Comparison of ENCODE assay signal across 21 mouse cellular contexts in genomic region chr3:123644564-123644963, GRCm38 (mm10). TPM values are rescaled to one million over a fixed set of nuclear protein-coding genes. Genes with fewer than 3 reads are reported as not detected.
"Had no signal": no experiment of that assay in that cellular context is flagged by ENCODE, and none has a peak within 500 bp of the region (broad histone marks: within the 10 kb centered on the region; RNA-seq: fewer than 3 reads in every experiment).

No protein-coding gene starts in this region.

- H3K4me2 ChIP-seq: limb, embryonic 12.5 days; limb, embryonic 15.5 days; liver, embryonic 11.5 days; lung, embryonic 14.5 days; midbrain, embryonic 11.5 days; neural tube, embryonic 13.5 days had no signal

- H3K27ac ChIP-seq: kidney, postnatal 0 days; left cerebral cortex, adult 2 months; limb, embryonic 12.5 days; limb, embryonic 15.5 days; liver, embryonic 14.5 days; neural tube, embryonic 13.5 days had no signal

- H3K27me3 ChIP-seq: limb, embryonic 12.5 days; limb, embryonic 15.5 days; megakaryocyte, embryonic 14.5 days; neural tube, embryonic 13.5 days had no signal

- H3K4me1 ChIP-seq: limb, embryonic 12.5 days; limb, embryonic 15.5 days; megakaryocyte, embryonic 14.5 days had no signal

- H3K9me3 ChIP-seq: limb, embryonic 12.5 days; limb, embryonic 15.5 days; neural tube, embryonic 13.5 days had no signal

- H3K4me3 ChIP-seq: left cerebral cortex, adult 2 months; limb, embryonic 12.5 days; limb, embryonic 15.5 days; megakaryocyte, embryonic 14.5 days; neural tube, embryonic 13.5 days had no signal

- H3K9ac ChIP-seq: limb, embryonic 12.5 days; limb, embryonic 15.5 days; liver, embryonic 14.5 days; liver, postnatal 0 days; lung, embryonic 14.5 days; neural tube, embryonic 13.5 days had no signal

- H3K36me3 ChIP-seq: limb, embryonic 12.5 days; limb, embryonic 15.5 days; neural tube, embryonic 13.5 days had no signal

- ATAC-seq: liver, postnatal 0 days; lung, postnatal 0 days had no signal

- DNase-seq: kidney, adult 2 months; kidney, postnatal 25 days; layer of hippocampus, postnatal 36 days; left cerebral cortex, postnatal 4 days; liver, postnatal 0 days; lung, embryonic 14.5 days; lung, postnatal 36 days; retina, postnatal 1 day; thymus, adult 18-20 months; thymus, postnatal 36 days had no signal

RNA-seq across cellular contexts. Expression of gene Ndst3, which starts 46.1 kb away (rescaled TPM):
- polyA plus RNA-seq: spleen, adult 2 months had no signal
